Mouse (Mus musculus) megakaryocyte-erythroid progenitor cell, adult 5-6 weeks (primary cell): ENCODE data around the gene Aen. TPM values are rescaled to one million over a fixed set of nuclear protein-coding genes. Genes with fewer than 3 reads are reported as not detected.
A peak's percentile ranks its signal among the peaks of the same experiment; 100 is the strongest.

Source experiments
- ATAC-seq: replicated peaks from 2 replicates; pipeline ENCODE4 v1.8.0; 2016; ENCODE audit warnings: mild to moderate bottlenecking, inconsistent platforms; ENCODE audit not compliant: severe bottlenecking, poor library complexity, low FRiP score, low TSS enrichment
- total RNA-seq, 2 experiments: library from RNA; stranded (forward) in 1 of 2; stranded (reverse) in 1 of 2; fragments of 200-1000, 215-1000 nt in 1 of 2; fragments of >200 nt in 1 of 2; fragmentation: Nextera tagmentation in 1 of 2; gene quantifications; 2 replicates each; pipeline ENCODE4 v1.2.3; 2014 to 2017

Gene Aen
- total RNA-seq (2014; fragmentation: Nextera tagmentation) (77.3 and 78.2 TPM in 2 replicates), total RNA-seq (2017) (52.6 and 81.7 TPM in 2 replicates)

DNA sequence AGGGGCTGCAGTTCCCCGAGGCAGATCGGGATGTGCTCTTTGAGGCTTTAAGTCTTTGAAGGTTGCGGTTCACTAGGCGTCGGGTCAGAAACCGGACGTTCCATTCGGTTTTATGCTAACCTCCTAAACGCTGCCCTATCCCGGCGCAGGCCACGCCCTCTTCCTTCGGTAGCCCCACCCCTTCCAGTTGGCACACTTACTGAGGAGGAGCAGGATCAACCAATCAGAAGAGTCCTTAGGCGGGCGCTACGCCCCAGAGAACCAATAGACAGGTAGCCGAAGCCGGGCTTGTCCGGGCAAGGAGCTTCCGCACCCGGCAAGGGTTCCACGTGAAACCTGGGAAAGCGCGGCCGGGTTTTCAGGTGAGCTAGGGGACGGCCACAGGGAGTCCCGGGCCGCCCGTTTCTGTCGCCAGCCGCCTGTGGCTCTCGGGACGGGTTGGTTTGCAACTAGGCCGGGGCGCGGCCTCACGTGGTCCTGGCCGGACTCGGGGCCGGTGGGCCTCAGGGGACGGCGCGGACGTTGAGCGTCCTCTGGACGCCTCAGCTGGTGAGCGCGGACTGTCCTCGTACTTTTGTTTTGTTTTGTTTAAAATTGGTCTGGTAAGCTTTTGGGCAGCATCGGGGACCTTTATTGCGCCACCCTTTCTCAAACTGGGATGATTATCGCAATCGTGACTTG, at the start of gene Aen:
TSS of gene Aen (plus strand) at position 202 of the 681 bp plus-strand sequence.
- peak; percentile 97 for ATAC-seq

DNA sequence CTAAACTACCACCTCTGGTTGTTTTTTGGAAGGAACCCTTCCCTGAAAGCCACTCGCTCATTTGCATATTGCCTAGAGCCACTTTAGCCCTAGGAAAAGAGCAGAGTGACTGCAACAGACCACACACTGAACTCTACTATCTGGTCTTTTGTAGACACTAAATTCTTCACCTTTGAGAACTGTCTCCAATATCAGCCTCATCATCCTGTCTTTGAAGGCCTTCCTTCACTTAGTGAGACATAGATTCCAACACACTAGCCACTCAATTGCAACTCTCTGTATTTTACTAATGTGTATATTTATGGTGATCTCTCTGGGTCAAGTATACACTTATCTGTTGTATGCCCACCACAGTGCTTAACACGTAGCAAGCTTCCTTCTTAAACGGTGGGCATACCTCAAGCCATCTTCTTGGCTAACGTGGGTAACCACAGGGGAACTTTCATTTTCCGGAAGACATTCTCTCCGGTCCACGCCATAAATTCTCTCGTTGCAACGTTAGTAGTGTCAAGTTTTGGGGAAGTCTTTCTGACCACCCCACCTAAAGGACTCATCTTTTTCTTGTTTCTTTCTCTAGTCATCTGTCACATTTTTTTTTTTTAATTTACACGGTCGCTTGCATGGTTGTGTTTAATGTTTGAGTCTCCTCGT, 49.5 kb upstream of the Aen start:
- ATAC-seq = no peak

DNA sequence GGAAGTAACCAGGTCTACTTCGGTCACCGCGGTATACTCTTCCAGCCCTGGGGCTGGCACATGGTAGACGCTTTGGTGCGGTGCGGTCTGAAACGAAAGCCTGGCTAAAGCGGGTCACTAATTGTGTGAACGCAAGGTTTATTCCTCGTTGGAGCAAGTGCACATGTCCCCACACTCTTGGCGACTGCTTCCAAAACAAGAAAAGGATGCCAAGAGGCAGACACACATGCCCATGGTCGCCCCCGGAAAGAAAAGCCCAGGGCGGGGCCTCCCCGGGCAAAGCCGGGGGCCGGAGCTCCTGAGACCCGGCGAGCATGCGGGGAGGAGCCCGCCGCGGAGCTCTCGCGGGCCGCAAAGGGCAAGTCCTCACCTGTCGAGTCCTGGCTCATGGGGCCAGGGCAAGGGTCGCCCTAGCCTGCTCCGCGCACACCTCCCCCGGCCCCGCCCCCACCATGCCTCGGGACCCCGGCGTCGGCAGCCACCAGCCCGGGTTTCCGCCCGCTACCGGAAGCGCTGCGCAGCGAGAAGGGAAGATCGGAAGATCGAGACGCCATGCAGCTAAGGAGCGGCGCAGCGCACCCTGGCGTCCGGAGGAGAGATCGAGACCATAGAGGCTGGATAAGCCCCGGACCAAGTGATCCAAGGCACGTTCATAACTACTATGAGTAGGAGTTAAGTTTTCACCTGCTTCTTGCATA, 48.8 kb upstream of the Aen start, which contains the start of gene Det1:
TSS of gene Det1 (minus strand) at position 527 of the 698 bp plus-strand sequence.
- ATAC-seq = peak; percentile 99

DNA sequence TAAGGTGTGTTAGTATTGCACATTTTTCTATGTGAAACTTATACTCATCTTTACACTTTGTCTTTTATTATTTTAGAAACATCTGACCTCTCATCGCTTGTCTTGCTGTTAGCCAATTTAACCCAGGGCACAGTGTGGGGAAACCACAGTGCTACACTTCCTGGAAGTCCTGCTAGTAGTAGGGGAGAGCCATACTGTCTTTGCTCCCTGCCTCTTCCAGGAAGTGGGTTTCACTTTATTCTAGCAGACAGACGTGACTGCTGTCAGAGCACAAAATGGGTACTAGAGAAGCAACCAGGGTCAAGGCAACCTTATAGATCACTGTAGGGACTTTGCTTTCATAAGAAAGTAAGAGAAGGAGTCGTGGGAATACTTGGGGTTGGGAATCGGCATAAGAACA, 41.6 kb upstream of the Aen start:
- ATAC-seq = no peak

- ATAC-seq = 0 out of 2 replicates have a peak, but pooled peaks have one; percentile 37
Observed at GRCm38 (mm10) chr7:78855044-78855655, 40.5 kb upstream of the Aen start.

DNA sequence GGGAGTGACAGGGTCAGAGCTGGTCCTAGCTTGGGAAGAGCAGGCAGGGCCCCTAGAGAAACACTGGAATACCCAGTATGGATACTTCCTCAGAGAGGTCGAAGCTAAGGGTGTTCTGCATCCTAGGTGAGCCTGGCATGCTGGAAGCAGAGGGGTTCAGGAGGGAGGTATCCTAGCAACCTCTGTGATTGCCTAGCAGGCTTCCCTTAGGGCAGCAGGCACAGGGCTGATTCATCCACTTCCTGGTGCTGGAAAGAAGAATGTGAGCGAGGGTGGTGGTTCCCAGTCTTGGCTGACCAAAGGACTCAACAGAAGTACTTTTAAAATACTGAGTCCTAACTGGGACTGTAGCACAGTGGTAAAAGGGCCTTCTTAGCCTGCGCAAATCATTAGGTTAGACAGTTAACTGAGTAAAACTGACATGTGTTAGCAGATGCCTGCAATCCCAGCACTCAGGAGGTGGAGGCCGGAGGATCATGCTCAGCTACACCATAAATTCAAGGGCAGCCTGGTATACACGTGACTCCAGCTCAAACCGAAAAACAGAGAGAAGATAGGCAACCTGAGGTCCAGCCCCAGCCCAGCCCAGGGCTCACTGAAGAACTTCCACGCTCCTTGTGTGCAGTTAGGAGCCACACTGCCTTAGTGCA, 31.7 kb upstream of the Aen start:
- ATAC-seq = no peak

DNA sequence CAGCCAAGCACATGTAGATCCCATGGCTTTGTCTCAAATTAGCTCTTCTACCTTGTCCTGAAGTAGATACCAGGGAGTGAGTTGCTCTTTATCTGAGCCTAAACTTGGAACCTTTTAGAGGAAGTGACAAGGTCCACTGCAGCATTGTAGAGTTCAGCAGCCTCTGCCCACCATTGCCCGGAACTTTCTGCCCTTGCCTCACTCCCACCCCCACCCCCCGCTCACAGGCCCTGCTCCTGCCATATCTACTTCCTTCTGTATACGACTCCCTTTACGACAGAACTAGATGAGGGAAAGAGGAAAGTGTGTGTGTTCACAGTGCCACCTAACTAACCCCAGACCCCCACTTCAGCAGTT, 31.2 kb upstream of the Aen start:
- ATAC-seq = no peak

- no peak for ATAC-seq
Observed at GRCm38 (mm10) chr7:78865212-78865949, 30.3 kb upstream of the Aen start.

DNA sequence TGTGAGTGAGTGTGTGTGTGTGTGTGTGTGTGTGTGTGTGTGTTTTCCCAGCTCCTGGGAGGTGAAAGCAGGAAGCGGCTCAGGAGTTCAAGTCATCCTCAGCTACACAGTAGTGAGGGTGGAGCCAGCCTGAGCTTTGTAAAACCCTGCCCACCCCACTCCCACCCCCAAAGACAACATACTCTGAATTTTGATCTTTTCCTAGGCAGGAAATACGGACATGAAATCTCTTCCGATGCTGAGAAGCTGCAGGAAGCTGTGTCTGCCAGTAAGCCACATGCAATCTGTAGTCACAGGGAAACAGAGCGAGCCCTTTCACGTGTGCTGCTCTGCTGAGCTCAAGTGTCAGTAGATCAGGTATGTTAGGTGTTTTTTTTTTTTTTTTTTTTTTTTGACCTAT, 26.9 kb upstream of the Aen start:
- ATAC-seq = no peak

DNA sequence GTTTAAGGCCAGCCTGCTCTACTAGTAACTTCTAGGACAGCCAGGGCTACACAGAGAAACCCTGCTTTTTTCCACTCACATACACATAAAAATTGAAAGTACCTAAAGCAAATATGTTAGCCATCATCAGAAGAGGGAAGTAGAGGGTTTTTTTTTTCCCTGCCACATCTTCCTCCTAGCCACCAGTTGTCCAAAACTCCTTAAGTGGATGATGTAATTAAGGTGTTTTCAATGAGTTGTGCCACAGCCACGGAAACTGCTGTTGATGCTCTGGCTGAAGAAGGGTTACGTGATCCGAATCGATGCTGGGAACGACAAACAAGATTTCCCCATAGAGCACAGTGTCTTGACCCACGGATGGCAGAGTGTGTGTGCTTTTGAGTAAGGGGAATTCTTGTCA, 23.3 kb upstream of the Aen start:
- no peak for ATAC-seq

DNA sequence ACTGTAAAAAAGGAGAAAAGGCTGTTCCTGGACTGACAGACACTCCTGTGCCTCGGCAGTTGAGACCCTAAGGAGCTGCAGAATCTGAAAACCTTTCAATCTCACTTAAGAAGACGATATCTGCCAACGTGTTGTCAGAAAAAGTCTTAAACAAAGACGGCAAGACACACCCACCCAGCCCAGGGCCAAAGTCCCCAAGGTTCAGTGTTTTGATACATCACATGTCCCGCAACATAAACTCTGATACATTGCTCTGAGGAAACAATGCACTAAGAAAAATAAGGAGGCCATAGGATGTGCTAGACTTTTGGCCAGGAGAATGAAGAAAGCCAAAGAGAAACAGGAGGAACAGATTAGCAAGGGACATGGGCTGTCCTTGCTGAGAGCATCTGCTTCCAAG, 22.8 kb upstream of the Aen start:
- no peak for ATAC-seq

GRCm38 (mm10) chr7:78881607-78882468, 13.8 kb upstream of the Aen start:
- no peak for ATAC-seq

- no peak for ATAC-seq
Observed at GRCm38 (mm10) chr7:78882469-78882837, 13.2 kb upstream of the Aen start.

DNA sequence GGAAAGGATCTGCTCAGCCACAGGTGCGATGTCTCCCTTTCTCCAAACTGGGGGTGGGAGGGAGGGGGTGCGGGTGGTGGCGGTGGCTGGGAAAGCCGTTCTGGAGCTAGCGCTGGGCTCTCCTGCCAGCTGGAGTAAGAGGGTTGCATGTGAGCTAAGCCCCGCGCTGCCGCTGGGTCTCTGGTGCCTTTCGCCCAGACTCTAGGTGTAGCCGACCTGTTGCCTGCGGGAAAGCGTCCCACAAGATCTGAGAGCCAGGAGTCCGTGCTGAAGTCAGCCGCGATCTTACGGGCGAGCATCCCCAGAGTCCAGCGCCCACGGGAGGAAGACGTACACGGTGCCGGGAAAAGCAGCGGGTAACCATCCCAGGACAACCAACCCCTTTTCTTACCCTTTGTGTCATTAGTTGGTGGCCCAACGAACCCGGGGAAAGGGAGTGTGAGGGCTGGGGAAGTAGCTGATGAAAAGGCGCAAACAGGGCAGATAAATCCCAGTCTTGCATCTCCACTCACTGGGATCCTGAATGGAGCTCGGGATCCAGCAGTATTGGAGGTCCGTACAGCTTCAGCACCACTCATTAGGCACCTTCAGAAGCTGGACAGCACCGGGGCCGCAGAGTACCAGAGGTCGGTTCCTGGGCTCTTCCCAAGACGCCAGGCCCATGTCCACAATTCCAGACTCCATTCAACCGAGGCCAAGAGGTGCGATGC, 12.5 kb upstream of the Aen start:
- ATAC-seq = no peak

- ATAC-seq = no peak
Observed at GRCm38 (mm10) chr7:78883726-78884060, 12.0 kb upstream of the Aen start.

DNA sequence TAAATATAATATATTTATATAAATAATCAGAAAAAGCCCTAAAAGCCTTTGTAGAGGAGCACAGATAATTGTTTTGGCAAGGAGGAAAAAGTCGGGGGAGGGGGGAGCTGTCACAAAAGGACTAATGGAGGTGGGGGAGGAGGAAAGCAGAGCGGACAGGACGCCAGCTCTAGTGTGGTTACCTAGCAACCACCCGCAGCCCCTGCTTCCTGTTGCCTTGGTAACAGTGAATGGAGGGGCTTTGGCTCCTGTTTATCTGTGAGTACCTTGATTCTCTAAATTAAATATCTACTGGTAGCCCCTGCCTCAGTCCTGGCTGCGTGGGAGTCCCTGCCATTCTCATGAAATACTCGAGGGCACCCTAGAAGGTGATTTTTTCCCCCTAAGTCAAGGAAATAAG, 11.5 kb upstream of the Aen start:
- no peak for ATAC-seq

GRCm38 (mm10) chr7:78885404-78885803, 10.2 kb upstream of the Aen start:
- ATAC-seq = no peak

DNA sequence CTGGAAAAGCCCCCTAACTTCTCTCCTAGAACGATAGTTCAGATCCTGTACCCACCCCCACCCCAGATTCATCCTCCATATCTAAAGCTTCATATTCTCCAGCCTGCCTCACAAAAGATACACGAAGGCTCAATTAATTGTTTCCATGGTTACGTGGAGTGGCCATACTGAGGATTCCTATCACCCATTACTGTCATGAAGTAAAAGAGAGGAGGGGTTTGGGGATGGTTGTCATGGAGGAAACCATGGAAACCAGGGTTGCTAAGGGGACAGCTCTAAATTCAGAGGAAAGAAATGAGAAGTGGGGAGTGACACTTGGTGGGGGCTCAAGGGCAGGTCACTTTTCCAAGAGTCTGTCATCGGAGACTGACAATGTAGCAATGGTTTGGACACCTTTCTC, 9.2 kb upstream of the Aen start:
- ATAC-seq = no peak
